Mouse (Mus musculus): ENCODE results near the gene Shank2. TPM values are rescaled to one million over a fixed set of nuclear protein-coding genes. Genes with fewer than 3 reads are reported as not detected.

The Shank2 gene
- polyA plus RNA-seq, 1 experiment from 2014 or later: 9.1 TPM

GRCm38 (mm10) chr7:144271074-144271473, 269.3 kb downstream of the Shank2 start:
- no peaks in the 10 kb centered on the region for H3K36me3 ChIP-seq (ENCODE audit: control insufficient read depth, insufficient read depth, low read length)
- WGBS: 88% methylated on average over 2 of the region's 2 CpGs
- ATAC-seq (ENCODE audit: low FRiP score, low TSS enrichment): no peak
- no peak overlapping the region for H3K4me3 ChIP-seq (replicated peaks; ENCODE audit: low read depth, low read length)
- H3K4me1 ChIP-seq (ENCODE audit: control insufficient read depth, insufficient read depth, low read length): no peaks in the 10 kb centered on the region
- H3K27me3 ChIP-seq (ENCODE audit: control insufficient read depth, insufficient read depth, low read length): no peaks in the 10 kb centered on the region
- H3K27ac ChIP-seq (replicated peaks; ENCODE audit: low read depth, low read length): no peak overlapping the region
- H3K4me2 ChIP-seq (ENCODE audit: low read length): no peak overlapping the region
- no peaks in the 10 kb centered on the region for H3K9me3 ChIP-seq (ENCODE audit: control insufficient read depth, low read length)
- no peak overlapping the region for H3K9ac ChIP-seq (replicated peaks; ENCODE audit: low read length)
- DNase-seq: no peak

- 85% methylated on average over 4 of the region's 4 CpGs for WGBS
- Histone ChIP-seq H3K4me3 (replicated peaks; ENCODE audit: low read depth, low read length) (no peak overlapping the region), H3K9me3 (ENCODE audit: control insufficient read depth, low read length) (no peaks in the 10 kb centered on the region), H3K27ac (replicated peaks; ENCODE audit: low read depth, low read length) (no peak overlapping the region), H3K9ac (replicated peaks; ENCODE audit: low read length) (no peak overlapping the region), H3K4me1 (ENCODE audit: control insufficient read depth, insufficient read depth, low read length) (peaks cover 8% of the 10 kb centered on the region), H3K36me3 (ENCODE audit: control insufficient read depth, insufficient read depth, low read length) (no peaks in the 10 kb centered on the region), H3K27me3 (ENCODE audit: control insufficient read depth, insufficient read depth, low read length) (no peaks in the 10 kb centered on the region), H3K4me2 (ENCODE audit: low read length) (no peak overlapping the region)
- no peak for ATAC-seq (ENCODE audit: low FRiP score, low TSS enrichment)
- no peak for DNase-seq
These were observed 277.0 kb downstream of the Shank2 start for GRCm38 (mm10) chr7:144278703-144279102.

GRCm38 (mm10) chr7:144283701-144284100, 282.0 kb downstream of the Shank2 start:
- peak overlapping the region; percentile 73 for H3K9ac ChIP-seq (replicated peaks; ENCODE audit: low read length)
- peak; percentile 41; the same call in 1 of the 2 replicates for ATAC-seq (ENCODE audit: low FRiP score, low TSS enrichment)
- WGBS: 4% methylated on average over 6 of the region's 6 CpGs

GRCm38 (mm10) chr7:144284241-144285065, 282.7 kb downstream of the Shank2 start:
- DNase-seq: peak; percentile 85
- H3K4me1 ChIP-seq (ENCODE audit: control insufficient read depth, insufficient read depth, low read length): peaks cover 48% of the 10 kb centered on the region
- H3K9me3 ChIP-seq (ENCODE audit: control insufficient read depth, low read length): no peaks in the 10 kb centered on the region
- H3K4me2 ChIP-seq (ENCODE audit: low read length): peak overlapping the region; percentile 73
- H3K27me3 ChIP-seq (ENCODE audit: control insufficient read depth, insufficient read depth, low read length): no peaks in the 10 kb centered on the region
- no peaks in the 10 kb centered on the region for H3K36me3 ChIP-seq (ENCODE audit: control insufficient read depth, insufficient read depth, low read length)
- H3K4me3 ChIP-seq (replicated peaks; ENCODE audit: low read depth, low read length): peak overlapping the region; percentile 58
- H3K9ac ChIP-seq (replicated peaks; ENCODE audit: low read length): peak overlapping the region; percentile 73
- ATAC-seq (ENCODE audit: low FRiP score, low TSS enrichment): peak; percentile 87
- under 1% methylated on average over 45 of the region's 45 CpGs for WGBS
- H3K27ac ChIP-seq (replicated peaks; ENCODE audit: low read depth, low read length): peak overlapping the region; percentile 97

More at GRCm38 (mm10) chr7:144283701-144284100, 282.0 kb downstream of the Shank2 start:
- H3K9me3 ChIP-seq (ENCODE audit: control insufficient read depth, low read length): no peaks in the 10 kb centered on the region
- H3K36me3 ChIP-seq (ENCODE audit: control insufficient read depth, insufficient read depth, low read length): no peaks in the 10 kb centered on the region
- peaks cover 44% of the 10 kb centered on the region for H3K4me1 ChIP-seq (ENCODE audit: control insufficient read depth, insufficient read depth, low read length)
- H3K4me3 ChIP-seq (replicated peaks; ENCODE audit: low read depth, low read length): peak overlapping the region; percentile 58
- DNase-seq: peak; percentile 74
- peak overlapping the region; percentile 73 for H3K4me2 ChIP-seq (ENCODE audit: low read length)
- no peaks in the 10 kb centered on the region for H3K27me3 ChIP-seq (ENCODE audit: control insufficient read depth, insufficient read depth, low read length)
- H3K27ac ChIP-seq (replicated peaks; ENCODE audit: low read depth, low read length): peak overlapping the region; percentile 97

GRCm38 (mm10) chr7:144285066-144285633, 283.4 kb downstream of the Shank2 start:
- peak; percentile 72 for DNase-seq
- WGBS: 7% methylated on average over 5 of the region's 5 CpGs

GRCm38 (mm10) chr7:144285912-144286311, 284.2 kb downstream of the Shank2 start:
- Histone ChIP-seq H3K9ac (replicated peaks; ENCODE audit: low read length) (peak overlapping the region; percentile 73), H3K27ac (replicated peaks; ENCODE audit: low read depth, low read length) (peak overlapping the region; percentile 97), H3K4me3 (replicated peaks; ENCODE audit: low read depth, low read length) (peak overlapping the region; percentile 58), H3K27me3 (ENCODE audit: control insufficient read depth, insufficient read depth, low read length) (no peaks in the 10 kb centered on the region), H3K36me3 (ENCODE audit: control insufficient read depth, insufficient read depth, low read length) (no peaks in the 10 kb centered on the region), H3K4me1 (ENCODE audit: control insufficient read depth, insufficient read depth, low read length) (peaks cover 56% of the 10 kb centered on the region), H3K9me3 (ENCODE audit: control insufficient read depth, low read length) (no peaks in the 10 kb centered on the region), H3K4me2 (ENCODE audit: low read length) (peak overlapping the region; percentile 73)
- WGBS: 64% methylated on average over 4 of the region's 4 CpGs
- no peak for ATAC-seq (ENCODE audit: low FRiP score, low TSS enrichment)
- DNase-seq: no peak

More at GRCm38 (mm10) chr7:144285066-144285633, 283.4 kb downstream of the Shank2 start:
- no peaks in the 10 kb centered on the region for H3K9me3 ChIP-seq (ENCODE audit: control insufficient read depth, low read length)
- peak; percentile 25 for ATAC-seq (ENCODE audit: low FRiP score, low TSS enrichment)
- peak overlapping the region; percentile 73 for H3K4me2 ChIP-seq (ENCODE audit: low read length)
- H3K4me3 ChIP-seq (replicated peaks; ENCODE audit: low read depth, low read length): peak overlapping the region; percentile 58
- H3K27ac ChIP-seq (replicated peaks; ENCODE audit: low read depth, low read length): peak overlapping the region; percentile 97
- H3K27me3 ChIP-seq (ENCODE audit: control insufficient read depth, insufficient read depth, low read length): no peaks in the 10 kb centered on the region
- peaks cover 52% of the 10 kb centered on the region for H3K4me1 ChIP-seq (ENCODE audit: control insufficient read depth, insufficient read depth, low read length)
- H3K9ac ChIP-seq (replicated peaks; ENCODE audit: low read length): peak overlapping the region; percentile 73
- no peaks in the 10 kb centered on the region for H3K36me3 ChIP-seq (ENCODE audit: control insufficient read depth, insufficient read depth, low read length)

GRCm38 (mm10) chr7:144287991-144288390, 286.3 kb downstream of the Shank2 start:
- Histone ChIP-seq H3K4me3 (replicated peaks; ENCODE audit: low read depth, low read length) (no peak overlapping the region), H3K4me1 (ENCODE audit: control insufficient read depth, insufficient read depth, low read length) (peaks cover 67% of the 10 kb centered on the region), H3K27ac (replicated peaks; ENCODE audit: low read depth, low read length) (no peak overlapping the region), H3K9me3 (ENCODE audit: control insufficient read depth, low read length) (no peaks in the 10 kb centered on the region), H3K9ac (replicated peaks; ENCODE audit: low read length) (0 out of 2 replicates have a peak overlapping the region, but pooled peaks have one; percentile 26), H3K36me3 (ENCODE audit: control insufficient read depth, insufficient read depth, low read length) (no peaks in the 10 kb centered on the region), H3K4me2 (ENCODE audit: low read length) (peak overlapping the region; percentile 73), H3K27me3 (ENCODE audit: control insufficient read depth, insufficient read depth, low read length) (no peaks in the 10 kb centered on the region)
- WGBS: 73% methylated on average over 6 of the region's 6 CpGs
- no peak for DNase-seq
- ATAC-seq (ENCODE audit: low FRiP score, low TSS enrichment): no peak

GRCm38 (mm10) chr7:144291478-144291877, 289.8 kb downstream of the Shank2 start:
- DNase-seq (no peak), ATAC-seq (ENCODE audit: low FRiP score, low TSS enrichment) (no peak)
- Histone ChIP-seq H3K27ac (replicated peaks; ENCODE audit: low read depth, low read length) (peak overlapping the region; percentile 64), H3K27me3 (ENCODE audit: control insufficient read depth, insufficient read depth, low read length) (no peaks in the 10 kb centered on the region), H3K4me2 (ENCODE audit: low read length) (no peak overlapping the region), H3K36me3 (ENCODE audit: control insufficient read depth, insufficient read depth, low read length) (no peaks in the 10 kb centered on the region), H3K4me3 (replicated peaks; ENCODE audit: low read depth, low read length) (no peak overlapping the region), H3K9me3 (ENCODE audit: control insufficient read depth, low read length) (no peaks in the 10 kb centered on the region), H3K9ac (replicated peaks; ENCODE audit: low read length) (no peak overlapping the region), H3K4me1 (ENCODE audit: control insufficient read depth, insufficient read depth, low read length) (peaks cover 46% of the 10 kb centered on the region)
- WGBS: 69% methylated on average over 7 of the region's 7 CpGs

All from midbrain, embryonic 14.5 days (tissue).